Mouse (Mus musculus) forebrain, embryonic 10.5 days (tissue): Measurements from ENCODE around the gene Aox4. TPM values are rescaled to one million over a fixed set of nuclear protein-coding genes. Genes with fewer than 3 reads are reported as not detected.

Experiments used
- DNase-seq: peaks from one replicate; pipeline ENCODE4 v3.0.0-alpha.2; 2017; ENCODE audit warnings: low spot score; ENCODE audit errors: extremely low spot score
- H3K27ac ChIP-seq: fragments of 300-500 bp; sonication (generic); 2 replicates; pipeline ENCODE4 v1.5.1; 2016; ENCODE audit warnings: mild to moderate bottlenecking
- H3K27me3 ChIP-seq: fragments of 300-500 bp; sonication (generic); 2 replicates; pipeline ENCODE4 v1.6.1; 2016; ENCODE audit warnings: mild to moderate bottlenecking; ENCODE audit not compliant: poor library complexity, severe bottlenecking
- H3K36me3 ChIP-seq: fragments of 300-500 bp; sonication (generic); replicated peaks from 2 replicates; pipeline ENCODE4 v1.6.1; 2016; ENCODE audit warnings: mild to moderate bottlenecking, moderate library complexity
- H3K4me1 ChIP-seq: fragments of 300-500 bp; sonication (generic); 2 replicates; pipeline ENCODE4 v1.6.1; 2016
- H3K4me3 ChIP-seq: fragments of 300-500 bp; sonication (generic); 2 replicates; pipeline ENCODE4 v1.5.1; 2016; ENCODE audit warnings: mild to moderate bottlenecking, moderate library complexity
- H3K9me3 ChIP-seq: fragments of 300-500 bp; sonication (generic); 2 replicates; pipeline ENCODE4 v1.6.1; 2016; ENCODE audit warnings: mild to moderate bottlenecking, moderate library complexity
- WGBS: fragments of 180-500 bp; shearing (Covaris S2); methylation state at CpG from one replicate; pipeline ENCODE4 v1.1.7; 2016; 5-methylcytosine and 5-hydroxymethylcytosine counted together
- polyA plus RNA-seq: library from polyadenylated mRNA; unstranded; fragments of >200 nt; fragmentation: Nextera tagmentation; extraction: Ambion mirVana; gene quantifications from 2 replicates; pipeline ENCODE4 v1.2.1, GENCODE M21; 2016

The Aox4 gene
- polyA plus RNA-seq, 1 experiment from 2014 or later, result not detected

GRCm38 (mm10) chr1:58289863-58290469 is 79.8 kb downstream of the Aox4 start:
- Histone ChIP-seq H3K9me3 (no peaks in the 10 kb centered on the region), H3K27ac (no peak overlapping the region; the same call in 1 of the 2 replicates)
- 46% methylated on average over 16 of the region's 16 CpGs for WGBS

GRCm38 (mm10) chr1:58291394-58292300 is 81.5 kb downstream of the Aox4 start:
- Histone ChIP-seq H3K27me3 (no peaks in the 10 kb centered on the region), H3K4me1 (peaks cover 13% of the 10 kb centered on the region), H3K9me3 (no peaks in the 10 kb centered on the region), H3K4me3 (no peak overlapping the region), H3K36me3 (no peaks in the 10 kb centered on the region), H3K27ac (no peak overlapping the region)
- WGBS, result 70% methylated on average over 13 of the region's 13 CpGs
- no peak for DNase-seq

More at GRCm38 (mm10) chr1:58289863-58290469, 79.8 kb downstream of the Aox4 start:
- Histone ChIP-seq H3K36me3 (no peaks in the 10 kb centered on the region), H3K4me1 (peaks cover 10% of the 10 kb centered on the region), H3K27me3 (no peaks in the 10 kb centered on the region), H3K4me3 (no peak overlapping the region)
- no peak for DNase-seq

GRCm38 (mm10) chr1:58294730-58295129 is 84.5 kb downstream of the Aox4 start:
- no peak for DNase-seq
- H3K4me1 ChIP-seq, result peaks cover 12% of the 10 kb centered on the region
- no peaks in the 10 kb centered on the region for H3K36me3 ChIP-seq
- WGBS, result 87% methylated on average over 5 of the region's 5 CpGs
- no peak overlapping the region for H3K27ac ChIP-seq
- no peaks in the 10 kb centered on the region for H3K9me3 ChIP-seq
- no peak overlapping the region for H3K4me3 ChIP-seq
- H3K27me3 ChIP-seq, result no peaks in the 10 kb centered on the region

DNA sequence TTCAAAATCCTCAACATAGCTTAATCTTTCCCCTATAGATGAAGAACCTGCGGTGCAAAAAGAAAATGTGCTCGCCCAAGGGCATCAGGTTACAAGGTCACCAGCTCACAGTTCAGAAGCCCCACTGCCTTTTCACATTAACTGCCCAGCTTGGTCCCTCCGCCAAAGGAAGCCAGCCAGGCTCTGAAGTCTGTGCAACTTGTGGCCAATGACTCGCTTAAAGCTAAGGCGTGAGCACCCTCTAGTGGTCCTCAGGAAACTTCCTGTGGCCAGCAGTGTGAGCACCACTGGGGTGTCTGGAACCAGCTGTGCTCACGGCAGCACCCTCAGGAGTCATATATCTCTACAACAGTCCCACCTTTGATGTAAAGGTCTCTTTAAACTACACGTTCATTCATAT is 86.1 kb downstream of the Aox4 start:
- no peaks in the 10 kb centered on the region for H3K9me3 ChIP-seq
- H3K36me3 ChIP-seq, result no peaks in the 10 kb centered on the region
- no peaks in the 10 kb centered on the region for H3K27me3 ChIP-seq
- no peak overlapping the region for H3K27ac ChIP-seq
- peak; percentile 59 for DNase-seq
- H3K4me1 ChIP-seq, result peaks cover 3% of the 10 kb centered on the region; the same call in 1 of the 2 replicates
- WGBS, result 7% methylated on average over 7 of the region's 7 CpGs
- no peak overlapping the region for H3K4me3 ChIP-seq

DNA sequence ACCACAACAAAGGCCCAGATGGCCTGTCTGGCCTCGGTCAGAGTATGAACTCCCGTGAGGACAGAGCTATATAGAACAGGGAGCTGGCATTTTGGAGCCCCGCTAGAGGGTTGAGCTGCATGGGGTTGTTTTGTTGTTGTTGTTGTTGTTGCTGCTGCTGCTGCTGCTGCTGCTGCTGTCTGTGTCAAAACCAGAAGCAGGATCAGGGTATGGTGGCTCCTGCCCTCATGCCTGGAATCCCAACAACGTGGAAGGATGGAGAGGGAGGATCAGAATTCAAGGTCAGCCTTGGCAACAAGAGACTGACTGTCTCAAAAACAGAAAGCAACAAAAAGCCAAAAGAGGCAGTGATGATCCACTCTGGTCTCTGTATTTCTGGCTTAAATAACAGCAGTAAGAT is 86.6 kb downstream of the Aox4 start:
- 56% methylated on average over 4 of the region's 4 CpGs for WGBS

DNA sequence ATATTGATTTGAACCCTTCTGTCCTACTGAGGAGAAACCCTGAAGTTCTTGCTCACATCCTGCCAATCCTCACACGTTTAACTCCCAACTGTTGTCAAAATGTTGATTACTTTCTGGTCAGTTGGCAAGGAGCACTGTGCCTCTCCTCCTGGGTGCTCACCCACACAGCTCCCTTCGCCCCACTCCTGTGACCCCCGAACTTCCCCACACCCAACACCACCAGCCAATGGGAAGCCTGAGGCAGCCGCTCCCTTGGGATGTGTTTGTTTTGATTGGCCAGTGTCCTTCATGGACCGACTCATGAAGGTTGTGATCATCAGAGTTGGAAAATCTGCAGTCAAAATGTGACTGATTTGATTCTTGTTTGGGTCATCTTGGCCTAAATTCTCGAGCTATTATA is 88.2 kb downstream of the Aox4 start:
- H3K27ac ChIP-seq, result no peak overlapping the region

More for the DNA sequence above, 86.6 kb downstream of the Aox4 start:
- Histone ChIP-seq H3K9me3 (no peaks in the 10 kb centered on the region), H3K4me1 (peaks cover 3% of the 10 kb centered on the region; the same call in 1 of the 2 replicates), H3K27ac (no peak overlapping the region), H3K36me3 (no peaks in the 10 kb centered on the region), H3K4me3 (no peak overlapping the region), H3K27me3 (no peaks in the 10 kb centered on the region)
- no peak for DNase-seq

DNA sequence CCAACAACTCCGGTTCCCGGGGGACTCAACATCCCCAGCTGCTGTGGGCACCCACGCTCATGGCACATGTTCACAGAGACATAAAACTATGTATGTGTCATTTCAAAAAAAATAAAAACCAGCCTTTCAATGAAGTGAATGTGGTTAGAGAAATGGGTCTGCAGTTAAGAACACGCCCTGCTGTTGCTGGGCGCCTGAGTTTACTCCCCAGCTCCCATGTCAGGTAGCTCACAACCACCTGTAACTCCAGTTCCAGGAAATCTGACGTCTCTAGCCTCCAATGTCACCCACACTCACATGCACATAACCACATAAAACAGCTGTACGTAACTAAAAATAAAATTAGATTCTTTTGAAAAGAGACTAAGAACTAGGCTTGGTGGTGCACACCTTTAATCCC is 90.9 kb downstream of the Aox4 start:
- H3K9me3 ChIP-seq, result no peaks in the 10 kb centered on the region
- H3K36me3 ChIP-seq, result no peaks in the 10 kb centered on the region
- no peak for DNase-seq
- H3K4me3 ChIP-seq, result no peak overlapping the region
- no peak overlapping the region for H3K27ac ChIP-seq
- H3K4me1 ChIP-seq, result peaks cover 2% of the 10 kb centered on the region; the same call in 1 of the 2 replicates
- 97% methylated on average over 7 of the region's 7 CpGs for WGBS
- no peaks in the 10 kb centered on the region for H3K27me3 ChIP-seq

More for the DNA sequence above, 88.2 kb downstream of the Aox4 start:
- Histone ChIP-seq H3K9me3 (no peaks in the 10 kb centered on the region), H3K27me3 (no peaks in the 10 kb centered on the region), H3K4me1 (peaks cover 3% of the 10 kb centered on the region; the same call in 1 of the 2 replicates), H3K36me3 (no peaks in the 10 kb centered on the region), H3K4me3 (no peak overlapping the region)
- WGBS, result 82% methylated on average over 6 of the region's 6 CpGs
- DNase-seq, result no peak

DNA sequence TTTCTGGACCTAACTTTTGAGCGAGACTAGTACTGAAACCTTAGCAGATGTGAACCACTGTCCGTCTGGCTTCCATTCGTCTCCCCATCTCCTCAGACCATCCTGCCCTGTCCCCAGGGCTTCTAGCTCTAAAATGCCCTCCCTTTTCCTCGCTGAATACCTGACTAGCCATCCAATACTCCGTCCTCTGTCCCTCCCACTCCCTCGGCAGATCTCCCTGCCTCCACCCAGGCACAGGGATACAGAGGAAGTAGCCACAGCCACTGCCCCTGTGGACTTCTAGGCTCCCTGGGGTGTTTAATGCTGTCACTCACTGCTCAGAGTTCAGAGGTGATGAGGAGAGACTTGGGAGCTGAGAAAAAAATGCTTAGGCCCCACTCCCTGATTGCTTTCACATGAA is 91.8 kb downstream of the Aox4 start:
- no peak overlapping the region for H3K27ac ChIP-seq
- 80% methylated on average over 6 of the region's 6 CpGs for WGBS
- H3K36me3 ChIP-seq, result no peaks in the 10 kb centered on the region
- no peaks in the 10 kb centered on the region for H3K4me1 ChIP-seq
- H3K27me3 ChIP-seq, result no peaks in the 10 kb centered on the region
- no peak overlapping the region for H3K4me3 ChIP-seq
- DNase-seq, result no peak
- no peaks in the 10 kb centered on the region for H3K9me3 ChIP-seq

DNA sequence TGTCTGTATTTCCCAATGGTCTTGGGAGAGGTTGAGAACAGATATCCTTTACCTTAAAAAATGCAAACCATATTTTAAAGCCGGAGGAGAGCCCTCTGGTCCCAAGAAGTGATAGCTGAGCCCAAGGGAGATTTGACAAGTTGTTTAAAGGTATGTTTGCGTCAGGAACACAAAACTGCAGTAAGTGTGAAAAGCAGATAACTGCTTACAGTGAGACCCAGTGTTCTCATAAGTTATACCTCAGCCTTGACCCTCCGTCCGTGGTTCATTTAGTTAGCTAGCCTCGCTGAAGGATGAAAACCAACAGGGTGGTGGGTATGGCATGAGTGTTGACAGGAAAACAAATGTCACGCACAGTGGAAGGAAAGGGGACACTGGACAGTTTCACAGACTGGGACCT is 92.8 kb downstream of the Aox4 start:
- no peak overlapping the region for H3K4me3 ChIP-seq
- no peaks in the 10 kb centered on the region for H3K9me3 ChIP-seq
- DNase-seq, result no peak
- 92% methylated on average over 6 of the region's 6 CpGs for WGBS
- H3K36me3 ChIP-seq, result no peaks in the 10 kb centered on the region
- no peak overlapping the region for H3K27ac ChIP-seq
- no peaks in the 10 kb centered on the region for H3K4me1 ChIP-seq
- H3K27me3 ChIP-seq, result no peaks in the 10 kb centered on the region

DNA sequence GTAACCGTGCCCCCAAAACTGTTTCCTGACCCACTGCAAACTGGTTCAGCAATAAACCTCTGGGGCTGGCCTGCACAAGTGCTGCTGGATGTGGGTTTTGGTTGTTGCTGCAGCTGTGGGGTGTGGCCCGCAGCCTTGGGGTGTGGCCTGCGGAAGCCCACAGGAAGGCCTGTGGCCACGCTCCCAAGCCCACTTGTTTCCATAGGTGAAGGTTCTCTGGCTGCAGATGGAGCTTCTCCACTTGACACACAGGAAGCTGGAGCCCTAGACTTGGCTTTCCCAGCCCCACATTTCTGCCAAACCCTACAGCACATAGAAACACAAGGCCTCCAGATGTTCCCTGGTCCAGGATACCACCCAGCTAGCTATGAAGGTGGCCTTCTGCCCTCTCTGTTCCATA is 93.5 kb downstream of the Aox4 start:
- Histone ChIP-seq H3K4me3 (no peak overlapping the region), H3K4me1 (no peaks in the 10 kb centered on the region), H3K27me3 (no peaks in the 10 kb centered on the region), H3K36me3 (no peaks in the 10 kb centered on the region), H3K27ac (no peak overlapping the region), H3K9me3 (no peaks in the 10 kb centered on the region)
- WGBS, result 91% methylated on average over 4 of the region's 4 CpGs
- no peak for DNase-seq

DNA sequence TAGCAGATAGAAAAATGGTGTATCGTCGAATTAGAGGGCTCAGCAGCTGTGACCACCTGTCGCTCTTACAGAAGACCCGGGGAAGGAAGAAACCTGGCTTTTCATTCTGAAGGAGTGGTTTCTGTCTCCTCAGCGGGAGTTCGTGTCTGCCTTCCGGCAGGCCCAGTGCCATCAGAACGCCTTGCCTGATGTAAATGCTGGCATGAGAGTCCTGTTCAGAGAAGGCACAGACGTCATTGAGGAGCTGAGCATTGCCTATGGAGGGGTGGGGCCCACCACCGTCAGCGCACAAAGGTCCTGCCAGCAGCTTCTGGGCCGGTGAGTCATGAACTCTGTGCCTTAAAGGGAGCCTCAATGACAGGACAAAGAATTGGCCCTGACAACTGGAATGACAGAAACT is 94.1 kb downstream of the Aox4 start:
- H3K27ac ChIP-seq, result no peak overlapping the region
- DNase-seq, result no peak
- no peaks in the 10 kb centered on the region for H3K9me3 ChIP-seq
- H3K4me1 ChIP-seq, result no peaks in the 10 kb centered on the region
- H3K4me3 ChIP-seq, result no peak overlapping the region
- H3K36me3 ChIP-seq, result no peaks in the 10 kb centered on the region
- no peaks in the 10 kb centered on the region for H3K27me3 ChIP-seq
- WGBS, result 74% methylated on average over 12 of the region's 12 CpGs

DNA sequence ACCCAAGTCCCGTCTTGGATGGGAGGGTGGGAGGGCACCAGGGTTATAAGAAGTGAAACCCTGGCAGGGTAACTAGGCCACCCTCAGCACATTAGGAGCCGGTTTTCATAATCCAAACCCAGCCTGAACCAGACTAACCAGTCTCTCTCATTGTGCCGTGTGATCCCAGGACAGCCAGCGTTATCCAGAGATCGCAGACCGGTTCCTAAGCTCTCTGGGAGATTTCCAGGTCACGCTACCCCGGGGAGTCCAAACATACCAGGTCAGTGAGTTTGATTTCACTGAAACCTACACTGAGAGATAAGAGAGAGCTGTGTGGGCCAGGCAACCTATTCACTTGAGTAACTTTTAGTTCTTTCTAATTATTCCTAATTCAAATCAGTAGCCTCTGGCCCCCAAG is 97.0 kb downstream of the Aox4 start:
- no peaks in the 10 kb centered on the region for H3K9me3 ChIP-seq
- no peak overlapping the region for H3K27ac ChIP-seq
- H3K27me3 ChIP-seq, result no peaks in the 10 kb centered on the region
- H3K4me3 ChIP-seq, result no peak overlapping the region
- no peak for DNase-seq
- H3K36me3 ChIP-seq, result no peaks in the 10 kb centered on the region
- 87% methylated on average over 8 of the region's 8 CpGs for WGBS
- no peaks in the 10 kb centered on the region for H3K4me1 ChIP-seq

GRCm38 (mm10) chr1:58308594-58308993 is 98.4 kb downstream of the Aox4 start:
- no peak for DNase-seq
- H3K4me3 ChIP-seq, result no peak overlapping the region
- H3K9me3 ChIP-seq, result no peaks in the 10 kb centered on the region
- no peak overlapping the region for H3K27ac ChIP-seq
- no peaks in the 10 kb centered on the region for H3K27me3 ChIP-seq
- H3K4me1 ChIP-seq, result no peaks in the 10 kb centered on the region
- H3K36me3 ChIP-seq, result no peaks in the 10 kb centered on the region
- WGBS, result 88% methylated on average over 8 of the region's 8 CpGs
